Mouse (Mus musculus): ENCODE results near the gene Card6.

Card6 gene

DNA sequence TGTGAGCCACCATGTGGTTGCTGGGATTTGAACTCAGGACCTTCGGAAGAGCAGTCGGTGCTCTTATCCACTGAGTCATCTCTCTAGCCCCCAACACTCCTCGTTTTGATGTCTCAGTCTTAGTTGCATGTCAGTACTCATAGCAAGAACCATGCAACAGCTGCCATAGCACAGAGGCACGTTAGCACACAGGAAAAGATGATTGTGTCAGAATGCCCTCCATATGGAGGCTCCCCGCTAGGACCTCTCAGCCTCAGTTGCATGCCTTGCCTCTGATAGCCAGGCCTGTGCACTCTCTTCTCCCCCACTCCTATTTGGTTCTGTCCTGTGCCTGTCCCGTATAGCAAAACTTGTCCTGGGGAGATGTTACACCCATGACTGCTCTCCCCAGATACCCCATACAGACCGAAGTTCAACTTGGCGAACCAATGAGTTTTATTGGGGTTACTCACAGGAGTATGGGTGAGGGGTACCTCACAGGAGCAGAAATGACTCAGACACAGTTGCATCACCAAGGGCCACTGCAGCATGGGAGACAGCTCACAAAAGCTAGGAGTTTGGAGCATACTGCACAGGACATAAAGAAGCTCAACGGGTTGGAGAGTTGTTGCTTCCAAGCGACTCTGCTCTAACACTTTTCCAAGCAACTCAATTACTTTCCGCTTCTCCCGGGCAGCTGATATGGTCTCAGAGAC lies 20.9 kb upstream of the Card6 start:
- no peak for DNase-seq (ENCODE audit: low spot score in 2 of 2)

DNA sequence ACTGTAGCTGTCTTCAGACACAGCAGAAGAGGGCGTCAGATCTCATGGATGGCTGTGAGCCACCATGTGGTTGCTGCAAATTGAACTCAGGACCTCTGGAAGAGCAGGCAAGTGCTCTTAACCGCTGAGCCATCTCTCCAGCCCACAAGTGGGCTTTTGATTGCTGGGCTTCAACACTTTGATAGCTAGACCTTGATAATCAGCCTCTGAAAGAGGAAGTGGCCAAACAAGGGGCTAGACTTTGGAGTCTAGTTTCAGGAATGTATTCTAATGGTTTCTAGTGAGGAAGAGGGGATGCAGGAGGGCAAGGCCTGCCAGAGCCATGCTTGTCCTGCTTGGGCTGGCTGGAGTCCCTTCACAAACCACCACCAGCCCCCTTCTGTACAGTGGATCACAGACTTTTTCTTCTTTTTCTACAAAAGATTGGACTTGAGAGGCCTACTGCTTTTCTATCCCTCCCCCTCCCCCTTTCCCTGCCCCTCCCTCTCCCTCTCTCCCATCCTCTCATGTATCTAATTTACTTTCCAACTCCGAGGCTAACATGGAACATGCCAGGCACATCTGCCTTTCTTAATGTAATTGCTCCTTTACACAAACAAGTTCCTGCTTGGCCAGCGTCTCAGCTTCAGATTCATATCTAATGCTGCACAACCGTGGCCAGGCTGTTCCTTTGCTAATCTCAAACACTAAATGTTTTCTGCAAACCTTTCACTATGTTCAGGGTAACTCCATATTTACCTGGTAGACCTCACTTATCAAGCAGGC lies 20.0 kb upstream of the Card6 start:
- no peak for DNase-seq (ENCODE audit: low spot score in 2 of 2)

DNA sequence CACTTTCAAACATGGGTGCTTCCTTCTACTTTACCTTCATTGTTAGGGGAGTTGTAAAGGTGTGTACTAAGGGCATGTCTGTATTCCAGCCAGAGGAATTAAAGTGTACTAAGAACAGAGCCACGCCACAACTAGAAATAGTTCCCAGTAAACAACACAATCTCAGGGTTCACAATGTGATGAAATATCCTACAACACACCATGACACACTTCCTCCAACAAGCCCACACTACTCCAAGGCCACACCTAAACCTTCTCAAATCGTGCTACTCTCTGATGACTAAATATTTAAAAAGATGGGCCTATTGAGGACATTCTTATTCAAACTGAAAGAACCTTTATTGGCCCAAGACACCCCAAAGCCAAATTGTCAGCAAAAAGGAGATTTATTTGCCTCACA lies 19.1 kb upstream of the Card6 start:
- no peak for DNase-seq (ENCODE audit: low spot score in 2 of 2)

DNA sequence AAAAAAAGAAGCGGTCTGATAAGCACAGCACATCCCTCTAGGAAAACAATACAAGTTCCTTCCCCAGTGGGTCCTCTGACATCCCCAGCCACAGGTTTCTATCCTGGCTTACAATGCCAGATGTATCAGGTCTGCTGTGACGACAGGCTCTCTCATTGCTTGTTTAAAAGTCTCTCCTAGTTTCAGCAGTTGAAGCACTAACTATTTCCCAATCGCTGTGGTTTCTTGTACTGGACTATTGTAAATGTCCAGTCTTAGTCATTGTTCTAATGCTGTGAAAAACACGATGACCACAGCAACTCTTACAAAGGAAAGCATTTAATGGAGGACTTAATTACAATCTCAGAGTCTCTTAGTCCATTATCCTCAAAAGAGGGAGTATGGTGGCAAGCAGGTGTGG lies 18.1 kb upstream of the Card6 start:
- no peak for DNase-seq (ENCODE audit: low spot score in 2 of 2)

DNA sequence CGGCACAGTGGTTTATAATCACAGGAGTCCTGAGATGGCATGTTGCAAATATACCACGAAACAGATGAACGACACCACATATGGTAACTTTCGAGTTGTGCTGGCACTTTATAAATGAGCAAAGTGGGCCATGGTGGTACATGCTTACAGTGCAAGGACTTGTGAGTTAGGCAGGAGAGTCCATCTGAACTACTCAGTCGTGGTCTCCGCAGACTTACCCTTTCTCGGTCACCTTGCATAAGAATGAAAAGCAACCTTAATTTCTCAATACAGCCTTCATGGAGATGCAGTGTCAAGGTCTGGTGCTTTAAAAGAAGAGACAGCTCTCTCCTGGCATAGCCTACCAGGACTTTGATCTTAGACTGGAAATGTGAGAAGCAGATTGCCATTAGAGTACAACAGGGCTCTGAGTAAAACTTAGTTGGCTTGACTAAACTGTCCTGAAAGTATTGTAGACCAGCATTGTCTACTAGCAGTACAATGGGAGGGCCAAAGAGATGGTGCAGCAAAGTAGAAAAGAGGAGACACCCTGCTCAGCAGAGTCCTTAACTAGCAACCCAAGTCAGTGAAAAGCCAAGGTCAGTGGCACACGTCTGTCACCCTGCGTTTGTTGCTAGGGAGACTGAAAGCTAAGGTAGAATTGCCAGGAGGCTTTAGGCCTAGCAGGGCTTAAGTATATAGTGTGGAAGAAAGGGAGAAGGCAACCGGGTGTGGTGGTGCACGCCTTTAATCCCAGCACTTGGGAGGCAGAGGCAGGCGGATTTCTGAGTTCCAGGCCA lies 13.4 kb upstream of the Card6 start:
- no peak for DNase-seq (ENCODE audit: low spot score in 2 of 2)

DNA sequence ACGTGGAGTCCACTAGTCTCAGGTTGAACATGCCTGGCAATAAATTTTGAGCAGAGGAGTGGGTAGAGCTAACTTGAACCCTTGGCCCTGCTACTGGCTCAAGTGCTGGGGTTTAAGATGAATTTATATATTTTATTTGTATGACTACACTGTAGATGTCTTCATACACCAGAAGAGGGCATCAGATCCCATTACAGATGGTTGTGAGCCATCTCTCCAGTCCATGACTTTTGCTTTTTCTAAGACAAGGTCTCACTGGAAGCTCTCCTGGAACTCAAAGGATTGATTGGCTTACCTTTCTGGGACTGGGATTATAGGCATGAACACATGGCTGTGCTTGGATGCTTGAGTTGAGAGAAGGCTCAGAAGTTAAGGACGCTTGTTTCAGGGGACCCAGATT lies 11.4 kb upstream of the Card6 start:
- DNase-seq (ENCODE audit: low spot score in 2 of 2), result no peak

DNA sequence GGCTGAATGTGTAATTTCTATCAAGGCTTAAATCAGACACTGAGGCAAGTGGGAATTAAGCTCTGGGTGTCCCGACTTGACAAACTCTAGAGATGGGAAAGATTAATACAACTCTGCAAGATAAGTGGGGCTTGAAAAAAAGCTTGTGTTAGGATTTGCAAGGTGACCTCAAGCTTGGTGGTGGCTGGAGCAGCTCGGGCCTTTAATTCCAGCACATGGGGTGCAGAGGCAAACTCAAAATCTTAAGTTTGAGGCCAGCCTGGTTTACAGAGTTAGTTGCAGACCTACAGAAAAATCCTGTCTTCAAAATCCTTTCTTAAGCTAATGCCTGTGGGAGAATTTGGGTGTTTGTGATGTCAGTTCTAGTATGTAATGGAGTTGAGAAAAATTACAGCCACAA lies 10.9 kb upstream of the Card6 start:
- DNase-seq (ENCODE audit: low spot score in 2 of 2), result no peak

DNA sequence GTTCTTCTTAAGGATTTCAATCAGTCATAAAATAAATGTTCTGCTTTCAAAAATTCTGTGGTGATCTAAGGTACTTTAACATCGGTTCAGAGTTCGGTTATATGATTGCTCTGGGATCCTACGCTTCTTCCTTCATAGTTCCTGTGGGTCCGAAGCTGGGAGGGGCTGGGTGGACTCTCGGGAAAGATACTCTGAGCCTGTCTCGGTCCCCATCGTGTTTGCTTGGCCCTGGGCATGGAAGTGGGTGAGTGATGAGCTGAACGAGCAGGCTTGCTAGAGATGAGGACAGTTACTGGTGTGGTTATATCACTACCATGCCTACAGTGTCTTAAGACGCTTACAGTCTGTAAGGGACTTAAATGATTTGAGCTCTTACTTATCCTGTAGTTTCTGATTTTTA lies 10.3 kb upstream of the Card6 start:
- no peak for DNase-seq (ENCODE audit: low spot score in 2 of 2)

DNA sequence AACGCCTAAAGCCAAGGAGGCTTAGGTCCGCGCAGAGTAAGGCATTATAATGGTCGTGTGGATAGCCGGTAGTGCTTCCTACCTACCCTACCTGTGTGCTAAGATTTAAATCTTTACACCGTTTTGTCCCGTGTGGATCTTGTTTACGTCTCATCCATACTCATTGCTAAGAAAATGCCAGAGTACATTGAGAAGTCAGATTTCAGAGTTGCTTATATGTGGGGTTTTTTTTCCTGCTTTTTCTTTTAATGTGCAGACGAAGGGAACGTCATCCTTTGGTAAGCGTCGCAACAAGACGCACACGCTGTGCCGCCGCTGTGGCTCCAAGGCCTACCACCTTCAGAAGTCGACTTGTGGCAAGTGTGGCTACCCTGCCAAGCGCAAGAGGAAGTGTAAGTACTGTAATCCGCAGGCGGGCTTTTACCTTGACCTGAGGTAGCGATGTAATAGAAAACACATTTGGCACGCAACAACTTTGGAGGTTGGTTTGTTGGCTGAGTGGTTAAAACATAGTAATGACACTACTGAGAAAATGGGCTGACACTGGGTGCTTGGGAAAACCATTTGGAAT lies 8.8 kb upstream of the Card6 start:
- no peak for DNase-seq (ENCODE audit: low spot score in 2 of 2)

DNA sequence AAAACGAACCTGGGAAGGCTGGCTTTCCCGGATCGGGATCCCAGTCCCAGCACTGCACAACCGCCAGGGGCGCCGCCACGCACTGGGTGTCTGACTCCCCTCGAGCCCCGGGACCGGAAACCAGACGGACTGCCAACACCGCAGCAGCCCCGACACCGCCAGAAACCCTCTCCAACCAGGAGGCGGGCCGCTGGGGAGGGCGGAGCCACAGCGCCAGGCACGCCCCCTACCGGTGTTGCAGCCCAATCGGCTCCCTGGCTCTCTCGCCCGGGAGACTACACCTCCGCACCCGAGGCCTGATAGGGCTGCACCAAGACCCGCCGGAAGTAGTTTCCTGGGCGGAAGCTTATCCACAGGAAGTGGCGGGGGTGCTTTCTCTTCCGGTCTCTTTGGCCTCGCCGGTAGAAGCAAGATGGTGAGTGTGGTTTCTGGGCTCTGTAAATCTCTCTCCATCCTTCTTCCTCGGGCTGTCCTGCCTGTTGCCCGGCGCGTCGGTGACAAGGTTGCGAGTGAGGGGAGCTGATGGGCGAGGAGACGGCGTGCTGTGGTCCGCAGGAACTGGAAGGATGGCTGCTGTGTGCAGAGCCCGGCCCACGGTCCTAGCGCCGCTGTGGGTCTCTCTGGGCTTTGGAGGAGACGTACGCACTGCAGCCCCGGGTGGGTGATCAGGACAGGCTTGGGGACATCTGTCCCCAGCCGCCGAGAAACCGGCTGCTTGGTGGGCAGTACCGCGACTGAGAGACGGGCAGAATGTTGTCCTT lies 8.1 kb upstream of the Card6 start, which contains the start of gene Rpl37:
Rpl37 (plus strand) TSS at position 376 of the 761 bp plus-strand sequence.
- peak; percentile 97 to 99 for DNase-seq (ENCODE audit: low spot score in 2 of 2)

DNA sequence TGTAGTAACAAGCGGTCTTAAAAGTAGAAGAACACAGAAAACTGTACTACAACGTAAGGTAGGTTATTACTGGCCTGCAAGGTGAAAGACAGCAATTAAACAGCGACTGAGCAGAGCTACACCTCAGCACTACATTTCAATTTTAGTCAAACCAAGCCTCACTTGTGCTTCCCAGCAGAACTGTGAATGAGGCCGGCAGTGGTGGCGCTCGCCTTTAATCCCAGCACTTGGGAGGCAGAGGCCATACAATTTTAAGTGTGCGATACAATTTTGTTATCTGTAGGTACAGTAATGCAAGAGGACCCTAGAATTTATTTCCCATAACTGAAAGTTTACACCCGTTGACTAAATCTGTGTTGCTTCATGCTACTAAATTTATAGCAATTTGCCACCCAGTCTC lies 6.8 kb upstream of the Card6 start:
- DNase-seq (ENCODE audit: low spot score in 2 of 2), result no peak

DNA sequence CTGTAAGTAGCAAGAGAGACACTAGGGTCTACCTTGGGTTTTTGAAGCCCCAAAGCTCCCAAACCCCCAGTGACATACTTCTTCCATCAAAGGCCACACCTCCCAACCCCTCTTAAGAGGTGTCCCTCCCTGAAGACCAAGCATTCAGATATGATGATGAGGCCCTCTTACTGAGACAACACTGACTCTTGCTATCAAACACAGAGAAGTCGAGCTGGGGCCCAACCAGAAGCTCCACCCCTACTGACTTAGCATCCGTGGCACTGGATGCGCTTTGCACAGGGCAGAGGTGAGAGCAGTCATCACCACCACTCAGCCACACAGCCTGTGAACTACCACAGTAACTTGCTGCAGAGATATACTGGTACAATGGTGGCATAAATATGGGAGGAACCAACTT lies 4.3 kb upstream of the Card6 start:
- no peak for DNase-seq (ENCODE audit: low spot score in 2 of 2)

DNA sequence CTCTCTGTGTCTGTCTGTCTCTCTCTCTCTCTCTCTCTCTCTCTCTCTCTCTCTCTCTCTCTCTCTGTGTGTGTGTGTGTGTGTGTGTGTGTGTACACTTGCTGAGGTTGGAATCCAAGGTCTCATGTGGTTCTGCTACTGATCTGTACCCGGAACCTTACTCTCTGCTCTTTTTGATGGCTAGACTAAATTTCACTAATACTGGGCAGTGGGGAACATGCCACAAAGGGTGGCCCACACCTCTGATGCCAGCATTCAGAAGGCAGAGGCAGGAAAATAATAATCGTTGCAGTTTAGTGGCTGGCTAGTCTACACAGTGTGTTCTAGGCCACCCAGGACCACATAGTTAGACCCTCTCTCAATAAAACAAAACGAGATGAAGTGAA lies 309 bp upstream of the Card6 start:
- no peak for DNase-seq (ENCODE audit: low spot score in 2 of 2)

DNA sequence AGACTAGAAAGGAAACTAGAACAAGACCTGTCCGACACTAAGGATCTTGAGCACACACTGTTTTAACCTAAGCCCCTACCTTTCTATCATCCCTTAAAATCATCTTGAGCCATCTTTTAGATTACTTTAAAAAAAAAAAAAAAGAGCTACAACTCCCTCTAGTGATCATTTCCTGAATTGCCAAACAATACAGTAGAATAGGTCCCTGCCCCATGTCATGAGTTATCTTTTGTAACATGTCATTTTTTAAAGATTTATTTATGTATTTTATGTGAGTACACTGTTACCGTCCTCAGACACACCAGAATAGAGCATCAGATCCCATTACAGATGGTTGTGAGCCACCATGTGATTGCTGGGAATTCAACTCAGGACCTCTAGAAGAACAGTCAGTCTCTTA lies 2.0 kb downstream of the Card6 start:
- DNase-seq (ENCODE audit: low spot score in 2 of 2), result peak in 1 of 2 experiments; percentile 27

DNA sequence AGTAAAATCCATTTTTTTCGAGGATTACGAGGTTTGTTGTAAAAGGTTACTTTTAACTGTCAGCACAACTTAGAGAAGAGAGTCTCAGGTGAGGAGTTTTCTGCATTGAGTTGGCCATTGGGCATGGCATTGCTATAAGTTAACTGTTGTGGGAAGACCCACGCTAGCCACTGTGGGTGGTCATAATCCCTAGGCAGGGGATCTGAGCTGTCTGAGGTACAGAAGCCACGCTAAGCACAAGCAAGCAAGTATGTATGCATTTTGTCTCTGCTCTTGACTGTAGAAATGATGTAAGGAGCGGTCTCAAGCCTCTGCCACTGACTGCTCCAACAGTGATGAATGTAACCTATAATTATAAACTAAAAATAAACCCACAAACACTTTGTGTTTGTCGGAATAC lies 2.4 kb downstream of the Card6 start:
- DNase-seq (ENCODE audit: low spot score in 2 of 2), result no peak

DNA sequence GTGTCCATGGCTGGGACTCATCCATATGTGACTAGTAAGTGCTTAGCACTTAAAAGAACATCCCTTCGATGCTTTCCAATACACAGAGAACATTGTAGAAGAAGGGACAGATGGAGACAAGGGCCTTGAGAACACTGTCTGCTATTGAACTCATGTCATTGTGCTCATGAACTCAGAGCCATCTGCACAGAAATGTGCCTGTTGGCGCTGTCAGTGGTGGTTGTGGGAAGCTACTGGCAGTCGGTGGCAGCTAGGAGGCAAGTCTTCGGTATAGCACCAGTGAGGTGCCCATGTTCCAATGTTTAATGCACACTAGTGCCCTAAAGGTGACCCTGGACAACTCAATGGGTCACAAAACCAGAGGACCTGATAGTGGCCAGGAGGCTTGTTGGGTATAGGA lies 6.0 kb downstream of the Card6 start:
- no peak for DNase-seq (ENCODE audit: low spot score in 2 of 2)

DNA sequence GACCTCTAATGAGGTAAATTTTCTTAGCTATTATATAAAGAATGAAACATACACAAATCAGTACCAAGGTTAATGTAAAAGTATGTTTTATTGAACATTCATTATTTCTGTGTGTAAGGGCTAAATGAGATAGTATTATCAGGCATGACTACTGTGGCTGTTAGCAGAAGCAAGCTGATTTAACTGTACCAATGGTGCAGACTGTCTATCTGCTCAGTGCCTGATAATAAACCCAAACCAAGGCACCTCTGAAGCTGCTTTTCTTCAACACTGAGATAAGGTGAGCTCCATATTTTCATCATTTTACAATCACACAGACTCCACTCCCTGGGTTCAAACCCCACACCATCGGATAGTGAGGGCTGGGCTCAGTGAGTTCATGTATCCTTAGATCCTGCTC lies 11.0 kb downstream of the Card6 start:
- no peak for DNase-seq (ENCODE audit: low spot score in 2 of 2)

DNA sequence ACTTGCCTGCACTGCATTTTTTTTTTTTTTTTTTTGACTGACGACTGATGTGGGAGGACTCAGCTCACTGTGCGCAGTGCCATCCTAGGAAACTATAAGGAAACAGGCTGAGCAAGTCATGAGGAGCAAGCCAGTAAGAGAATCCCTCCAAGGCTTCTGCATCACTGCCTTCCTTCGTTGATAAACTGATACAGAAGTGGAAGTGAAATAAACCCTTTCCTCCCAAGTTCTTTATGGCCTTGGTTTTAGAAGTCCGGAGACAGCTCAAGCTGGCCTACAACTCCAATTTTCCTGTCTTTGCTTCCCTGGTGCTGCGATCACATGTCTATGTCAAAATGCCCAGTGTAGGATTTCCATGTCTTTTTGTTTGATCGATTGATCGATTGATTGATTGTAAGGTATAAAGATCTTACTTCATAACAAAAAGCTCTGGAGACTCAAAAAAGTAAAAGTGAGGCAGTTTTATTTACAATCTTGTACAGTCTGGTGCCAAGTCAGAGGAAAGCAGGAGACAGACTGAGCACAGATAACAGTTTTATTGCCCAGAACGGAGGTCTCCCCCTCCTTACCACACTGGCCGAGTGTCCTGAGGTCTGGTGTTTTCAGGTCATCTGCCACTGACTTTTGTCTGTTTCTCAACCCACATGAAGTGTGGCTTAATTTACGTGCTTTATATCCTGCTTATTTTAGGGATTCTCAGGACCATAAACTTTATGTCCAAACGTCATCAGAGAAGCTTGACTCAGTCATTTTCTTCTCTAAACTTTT lies 12.6 kb downstream of the Card6 start:
- DNase-seq (ENCODE audit: low spot score in 2 of 2), result no peak

DNA sequence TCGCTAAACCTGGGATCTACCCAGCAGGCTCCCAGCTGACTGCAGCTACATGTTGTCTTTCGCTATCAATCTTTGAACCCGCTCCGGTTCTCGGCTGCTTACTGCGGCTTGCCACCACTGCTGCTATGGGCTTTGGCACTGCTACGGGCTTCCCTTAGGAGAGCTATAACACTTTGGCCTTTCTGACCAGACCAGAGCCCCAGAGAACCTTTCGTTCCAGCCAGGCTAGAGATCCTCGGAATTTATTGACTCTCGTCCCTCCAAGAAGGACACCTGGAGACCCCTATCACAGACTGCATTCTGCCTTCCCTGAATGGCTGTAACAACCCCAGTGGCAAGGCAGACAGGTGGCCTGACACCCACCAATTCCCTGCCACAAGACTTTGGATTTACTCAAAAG lies 18.2 kb downstream of the Card6 start:
- no peak for DNase-seq (ENCODE audit: low spot score in 2 of 2)

DNA sequence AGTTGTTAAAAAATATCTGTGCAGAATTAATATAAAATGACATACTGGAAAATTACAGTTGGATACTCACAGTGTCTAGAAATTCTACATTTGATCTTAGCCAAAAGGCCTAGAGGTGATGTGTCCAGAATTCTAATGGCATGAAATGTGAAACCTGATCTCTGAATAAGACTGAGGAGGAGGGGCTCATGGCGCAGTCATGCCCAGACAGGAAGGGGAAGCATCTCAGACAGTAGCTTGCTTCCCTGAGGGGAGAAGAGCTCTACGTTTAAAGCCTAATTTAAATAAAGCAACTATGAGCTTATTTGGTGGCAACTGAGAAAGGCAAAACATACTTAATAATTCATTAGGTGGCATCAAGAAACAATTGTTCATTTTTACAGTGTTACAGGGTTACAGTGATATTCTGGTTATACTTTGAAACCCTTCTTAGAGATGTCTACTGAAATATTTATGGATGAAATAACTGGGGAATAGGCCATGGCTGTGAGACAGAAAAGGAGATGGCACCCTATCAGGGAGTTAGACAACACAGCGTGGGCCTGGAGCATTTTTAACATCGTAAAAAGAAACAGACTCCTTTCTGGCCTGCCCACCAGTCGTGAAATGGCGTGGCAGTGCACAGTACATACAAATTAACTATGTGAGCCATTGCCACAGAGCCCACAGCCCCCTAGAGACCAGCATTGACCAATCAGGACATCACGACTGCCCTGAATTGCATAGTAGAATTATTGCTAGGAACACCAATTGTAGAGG lies 19.3 kb downstream of the Card6 start:
- no peak for DNase-seq (ENCODE audit: low spot score in 2 of 2)
